Mouse (Mus musculus) hindlimb bud, embryonic 11.5 days (tissue): Measurements from ENCODE around the gene Sfrp4.

ENCODE experiments used
- DNase-seq: peaks from one replicate; pipeline ENCODE4 v3.0.0-alpha.2; 2012; ENCODE audit warnings: low read depth, low spot score; ENCODE audit errors: extremely low spot score

Sfrp4 gene

DNA sequence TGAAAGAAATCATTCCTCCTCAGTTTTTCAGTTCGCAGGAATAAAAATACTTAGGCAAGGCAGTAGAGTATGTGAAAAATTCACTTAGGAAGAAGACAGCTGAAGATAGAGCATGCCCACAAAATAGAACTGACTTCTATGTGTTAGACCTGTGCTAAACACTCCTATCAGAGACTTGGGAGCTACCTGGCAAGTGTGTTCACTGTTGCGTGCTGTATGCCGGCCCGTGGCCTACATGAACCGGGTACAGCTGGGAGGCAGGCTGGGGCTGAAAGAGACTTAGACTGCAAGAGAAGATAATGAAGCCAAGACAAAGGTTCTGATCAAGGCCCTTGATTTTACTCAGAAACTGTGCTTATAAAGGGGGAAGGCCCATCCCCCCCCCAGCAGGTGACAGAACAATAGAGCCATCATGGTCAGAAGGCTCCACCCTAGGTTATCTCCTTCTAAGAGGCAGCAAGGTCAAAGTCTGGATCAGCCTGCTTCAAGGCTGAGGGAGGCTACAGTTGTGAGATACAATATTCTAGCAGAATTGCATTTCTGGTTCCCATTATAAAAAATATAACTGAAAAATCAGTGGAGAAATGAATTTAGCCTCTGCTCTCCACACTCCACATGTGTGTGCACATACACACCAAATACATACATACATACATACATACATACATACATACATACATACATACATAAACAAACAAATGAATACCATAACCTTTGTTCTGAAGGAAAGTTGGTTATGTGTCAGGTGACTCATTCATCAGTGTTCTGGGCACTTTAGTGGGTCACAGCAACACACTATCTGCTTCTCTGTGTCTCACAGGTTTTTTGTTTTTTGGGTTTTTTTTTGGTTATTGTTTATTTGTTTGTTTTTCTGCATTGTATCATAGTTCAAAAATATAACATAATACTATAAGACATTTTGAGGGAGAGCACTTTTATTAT is 8.1 kb downstream of the Sfrp4 start:
- DNase-seq, result no peak

DNA sequence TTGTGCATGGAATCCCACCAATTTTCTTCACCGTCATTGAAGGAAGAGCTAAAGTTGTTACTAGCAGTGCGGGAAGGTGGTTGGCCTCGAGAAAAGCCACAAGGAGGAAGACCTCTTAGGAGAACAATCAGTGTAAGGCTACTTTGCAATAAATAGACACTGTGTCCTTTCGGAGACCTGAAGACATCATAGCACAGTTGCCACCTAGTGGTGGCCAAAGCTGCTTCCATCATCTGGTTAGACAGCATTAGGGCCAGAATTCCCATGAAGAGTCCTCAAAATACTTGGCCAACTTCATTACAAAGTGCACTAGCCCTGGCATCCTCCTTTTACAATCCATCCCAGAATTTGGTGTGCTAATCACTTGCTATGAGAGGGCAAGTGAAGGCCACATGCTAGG is 13.2 kb downstream of the Sfrp4 start:
- no peak for DNase-seq

DNA sequence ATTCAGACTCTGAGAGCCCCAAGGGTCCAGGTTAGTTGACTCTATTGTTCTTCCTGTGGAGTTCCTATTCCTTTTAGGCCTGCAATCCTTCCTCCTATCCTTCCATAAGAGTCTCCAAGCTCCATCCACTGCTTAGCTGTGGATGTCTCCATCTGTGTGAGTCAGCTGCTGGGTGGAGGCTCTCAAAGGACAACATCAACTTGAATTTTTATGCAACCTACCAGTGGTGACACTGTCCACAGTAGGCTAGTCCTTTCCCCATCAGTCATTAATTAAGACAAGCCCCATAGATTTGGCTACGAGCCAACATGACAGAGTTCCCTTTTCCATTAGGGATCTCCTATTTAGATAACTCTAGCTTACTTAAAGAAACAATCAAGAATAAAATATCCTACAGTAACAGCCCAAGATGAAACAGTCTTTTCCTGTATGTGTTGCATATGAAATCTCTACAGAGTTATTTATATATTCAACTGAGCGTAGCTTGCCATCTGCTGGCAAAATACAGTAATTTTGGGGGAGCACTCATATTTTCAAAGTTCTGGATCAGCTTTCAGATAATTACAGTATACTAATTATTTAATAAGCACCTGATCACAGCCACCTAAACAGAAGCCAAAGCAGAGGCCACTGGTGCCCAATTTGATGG is 17.4 kb downstream of the Sfrp4 start:
- DNase-seq, result no peak

DNA sequence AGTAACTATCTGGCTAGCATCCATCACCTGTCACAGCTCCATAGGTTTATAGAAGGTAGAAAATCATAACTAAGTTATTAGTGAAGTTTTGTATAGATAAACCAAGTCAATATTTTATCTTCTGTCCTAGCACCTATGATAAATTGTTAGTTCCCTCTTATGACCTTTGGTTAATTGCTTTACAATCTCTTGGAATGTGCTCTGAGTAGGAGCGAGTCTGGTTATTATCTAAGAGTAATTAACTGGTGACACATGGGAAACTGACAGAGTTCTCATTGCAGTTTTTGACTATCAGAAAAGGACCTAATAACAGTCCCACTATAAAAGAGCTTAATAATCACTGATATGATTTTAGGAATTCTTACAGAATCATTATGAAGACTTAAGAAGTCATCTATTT is 20.6 kb downstream of the Sfrp4 start:
- DNase-seq, result no peak

DNA sequence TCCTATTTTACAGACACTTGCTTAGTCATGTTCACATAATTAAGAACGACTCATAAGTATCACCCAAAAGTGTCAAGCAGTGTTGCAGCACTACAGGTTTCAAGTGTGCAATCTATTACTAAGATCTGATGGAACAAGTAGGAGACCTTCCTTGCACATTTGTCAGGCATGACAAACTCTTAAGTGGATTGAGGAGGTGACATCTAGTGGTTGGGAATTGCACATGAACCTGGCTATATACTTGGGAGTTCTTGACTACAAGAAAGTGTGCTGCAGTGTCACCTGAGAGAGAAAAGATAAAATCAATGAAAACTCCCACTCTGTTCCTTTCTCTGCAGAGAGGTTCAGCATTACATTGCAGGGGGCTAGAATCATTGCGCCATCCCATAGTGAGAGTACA is 21.3 kb downstream of the Sfrp4 start:
- no peak for DNase-seq

DNA sequence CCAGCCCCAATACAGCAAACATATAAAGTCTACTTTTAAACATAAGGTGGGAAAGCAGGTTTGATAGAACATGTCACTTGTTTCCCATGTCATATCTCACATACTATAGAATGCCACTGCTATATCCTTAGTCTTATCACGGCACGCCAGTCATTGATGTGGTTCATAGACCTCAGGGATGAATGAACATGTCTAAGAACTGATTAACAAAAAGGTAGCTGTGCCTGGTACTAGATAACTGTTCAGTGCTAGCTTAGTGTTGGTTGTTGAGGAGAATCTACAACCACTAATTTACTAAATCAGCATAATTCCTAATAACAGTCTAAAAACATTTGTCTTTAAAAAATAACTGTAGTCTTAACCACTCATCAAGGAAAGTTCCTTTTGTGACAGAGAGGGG is 26.9 kb downstream of the Sfrp4 start:
- no peak for DNase-seq

DNA sequence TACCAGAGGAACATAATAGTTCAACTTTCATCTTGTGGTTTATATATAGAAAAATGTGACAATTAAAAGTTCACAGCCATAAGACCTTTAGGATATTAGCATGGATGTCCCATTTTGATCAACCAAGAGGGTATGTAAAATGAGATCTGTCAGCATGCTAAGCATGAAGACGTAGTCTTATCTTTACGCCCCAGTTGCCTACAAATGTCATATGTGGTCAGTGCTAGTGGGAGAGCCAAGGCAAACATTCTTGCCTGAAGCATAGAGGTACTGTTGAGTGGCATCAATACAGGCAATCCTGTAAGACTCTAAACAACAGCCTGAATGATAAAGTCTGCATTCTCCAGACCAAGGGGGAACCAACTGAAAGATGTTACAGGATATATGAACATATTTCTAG is 29.5 kb downstream of the Sfrp4 start:
- DNase-seq, result no peak

DNA sequence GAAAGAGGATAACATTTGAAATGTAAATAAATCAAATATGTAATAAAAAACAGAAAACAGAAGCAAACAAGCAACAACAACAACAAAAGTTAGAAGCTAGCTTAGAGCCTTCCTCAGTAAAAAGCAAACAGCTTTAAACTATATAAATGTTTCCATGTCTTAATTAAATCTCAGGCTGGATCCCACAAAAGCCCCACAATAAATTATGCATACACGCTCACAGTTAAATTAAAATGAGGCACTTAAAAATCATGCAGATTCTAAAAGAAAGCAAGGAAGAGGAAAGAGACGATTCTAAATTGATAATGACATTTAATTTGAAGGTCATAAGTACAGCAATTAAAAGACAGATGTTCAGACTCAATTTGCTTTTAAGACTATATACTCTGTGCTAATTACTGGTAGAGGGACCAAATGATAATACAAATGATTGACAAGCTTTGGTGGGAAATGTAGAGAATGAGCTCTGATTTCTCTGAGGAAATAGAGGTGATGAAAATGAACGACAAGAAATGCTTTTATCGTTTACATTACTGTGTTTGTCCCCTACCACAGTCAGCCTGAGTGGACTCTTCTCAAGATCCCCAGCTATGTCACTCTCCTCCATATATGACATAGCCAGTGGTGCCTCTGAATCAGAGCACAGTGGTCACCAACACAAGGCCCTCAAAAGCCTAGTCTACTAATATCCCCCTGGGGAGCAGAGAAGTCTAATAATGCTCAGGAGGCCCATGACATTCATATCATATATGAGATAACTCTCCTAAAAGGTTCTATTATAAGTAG is 45.6 kb downstream of the Sfrp4 start:
- DNase-seq, result no peak

DNA sequence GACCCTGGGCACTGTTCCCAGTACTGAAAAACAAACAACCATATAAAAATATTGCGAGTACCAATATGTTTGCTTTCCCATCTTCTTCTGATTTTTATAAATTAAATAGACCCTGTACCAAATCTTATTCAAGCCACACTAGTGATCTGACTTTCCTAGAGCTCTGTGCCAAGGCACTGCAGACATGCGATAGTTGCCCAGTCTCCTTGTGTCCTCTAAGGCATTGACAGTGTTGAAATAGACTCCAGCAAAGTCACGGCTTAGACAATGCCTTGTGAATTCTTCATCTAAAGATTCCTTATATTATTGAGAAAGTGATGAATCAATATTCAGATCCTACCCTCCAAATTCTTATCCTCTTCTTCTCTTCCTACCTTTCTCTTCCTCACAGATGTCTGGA is 51.1 kb downstream of the Sfrp4 start:
- DNase-seq, result no peak

DNA sequence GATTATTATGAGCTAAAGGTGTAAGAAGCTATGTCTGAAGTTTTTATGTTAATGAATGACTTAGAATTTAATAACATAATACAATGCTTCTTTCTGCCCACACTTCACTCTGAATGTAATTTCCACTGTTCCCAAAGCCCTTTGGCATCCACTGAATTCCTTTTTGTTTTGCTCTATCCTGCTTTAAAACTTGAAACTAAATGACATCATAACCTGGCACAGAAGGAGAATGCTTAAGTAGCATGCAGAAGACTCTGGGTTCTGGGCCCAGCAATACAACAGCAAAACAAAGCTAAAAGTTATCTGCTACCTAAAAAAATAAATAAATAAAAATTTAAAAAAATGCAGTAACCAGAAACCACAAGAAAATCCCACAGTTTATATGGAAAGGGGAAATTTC is 51.7 kb downstream of the Sfrp4 start:
- no peak for DNase-seq
